Mouse (Mus musculus) cortical plate, adult 2 months (tissue): ENCODE data around the gene Pkm. TPM values are rescaled to one million over a fixed set of nuclear protein-coding genes. Genes with fewer than 3 reads are reported as not detected.

Source experiments
- H3K27ac ChIP-seq: fragments of 200-500 bp; 2 replicates; pipeline ENCODE4 v1.5.1; 2012; ENCODE audit warnings: low read length, control low read depth, inconsistent platforms; ENCODE audit not compliant: insufficient read depth
- H3K4me1 ChIP-seq: fragments of 200-500 bp; 2 replicates; pipeline ENCODE4 v1.6.1; 2011; ENCODE audit warnings: low read length; ENCODE audit not compliant: control insufficient read depth, insufficient read depth
- H3K4me3 ChIP-seq: fragments of 200-500 bp; 2 replicates; pipeline ENCODE4 v1.5.1; 2011; ENCODE audit warnings: mild to moderate bottlenecking, low read length, control low read depth; ENCODE audit not compliant: insufficient read depth
- CTCF ChIP-seq: fragments of 200-500 bp; IDR thresholded peaks from 2 replicates; pipeline ENCODE4 v1.5.1; 2011; ENCODE audit warnings: mild to moderate bottlenecking, control low read depth, low read length; ENCODE audit not compliant: insufficient read depth; ENCODE audit errors: extremely low read depth
- POLR2A ChIP-seq: fragments of 200-500 bp; IDR thresholded peaks from 2 replicates; pipeline ENCODE4 v1.6.1; 2011; ENCODE audit warnings: mild to moderate bottlenecking, low read length, control low read depth; ENCODE audit not compliant: insufficient read depth; ENCODE audit errors: extremely low read depth
- polyA plus RNA-seq: library from polyadenylated mRNA; depleted of rRNA; stranded (reverse); fragments of >200 nt; gene quantifications from 2 replicates; pipeline ENCODE4 v1.2.3, GENCODE M21; 2012; rRNA removed

Gene Pkm
- polyA plus RNA-seq, result 1,537 and 1,545 TPM in 2 replicates

- Histone ChIP-seq H3K4me3 (peak within 1 kb of the TSS; percentile 93), H3K27ac (peak within 1 kb of the TSS; percentile 91), H3K4me1 (peaks cover 8% of the 10 kb centered on the region)
- TF ChIP-seq CTCF (0 out of 2 replicates have a peak, but pooled peaks have one; percentile 6), POLR2A (peak; percentile 98)
Observed at GRCm38 (mm10) chr9:59655958-59656634, at the start of gene Pkm. Gene Pkm, plus strand, starts transcription at chr9:59656368.

- no peaks in the 10 kb centered on the region for H3K4me1 ChIP-seq
- H3K27ac ChIP-seq, result no peak overlapping the region
- H3K4me3 ChIP-seq, result no peak overlapping the region
- TF ChIP-seq POLR2A (no peak), CTCF (no peak)
Observed at GRCm38 (mm10) chr9:59610950-59611349, 45.2 kb upstream of the Pkm start.

- Histone ChIP-seq H3K4me1 (peaks cover 2% of the 10 kb centered on the region; the same call in 1 of the 2 replicates), H3K27ac (no peak overlapping the region), H3K4me3 (no peak overlapping the region)
- no peak for TF ChIP-seq POLR2A
- TF ChIP-seq CTCF, result no peak
Observed at GRCm38 (mm10) chr9:59615797-59616196, 40.4 kb upstream of the Pkm start.

- H3K4me3 ChIP-seq, result peak within 1 kb of the TSS; percentile 93
- peaks cover 2% of the 10 kb centered on the region; the same call in 1 of the 2 replicates for H3K4me1 ChIP-seq
- TF ChIP-seq CTCF, result no peak
- peak; percentile 90 for TF ChIP-seq POLR2A
- peak within 1 kb of the TSS; percentile 61 for H3K27ac ChIP-seq
Observed at GRCm38 (mm10) chr9:59616622-59617306, 39.4 kb upstream of the Pkm start, which contains the start of gene Parp6. Gene Parp6, plus strand, starts transcription at chr9:59617284.

GRCm38 (mm10) chr9:59617307-59617973 lies 38.7 kb upstream of the Pkm start:
- no peak for TF ChIP-seq CTCF
- TF ChIP-seq POLR2A, result no peak
- peaks cover 2% of the 10 kb centered on the region; the same call in 1 of the 2 replicates for H3K4me1 ChIP-seq
- peak overlapping the region; percentile 31 for H3K27ac ChIP-seq
- peak overlapping the region; percentile 93 for H3K4me3 ChIP-seq

GRCm38 (mm10) chr9:59638372-59638771 lies 17.8 kb upstream of the Pkm start:
- H3K4me1 ChIP-seq, result no peaks in the 10 kb centered on the region
- H3K27ac ChIP-seq, result no peak overlapping the region

GRCm38 (mm10) chr9:59639936-59640335 lies 16.2 kb upstream of the Pkm start:
- H3K27ac ChIP-seq, result no peak overlapping the region
- H3K4me3 ChIP-seq, result no peak overlapping the region
- H3K4me1 ChIP-seq, result no peaks in the 10 kb centered on the region
- TF ChIP-seq CTCF, result no peak
- TF ChIP-seq POLR2A, result no peak

More at GRCm38 (mm10) chr9:59638372-59638771, 17.8 kb upstream of the Pkm start:
- no peak for TF ChIP-seq CTCF
- TF ChIP-seq POLR2A, result no peak
- H3K4me3 ChIP-seq, result no peak overlapping the region

GRCm38 (mm10) chr9:59641320-59641719 lies 14.8 kb upstream of the Pkm start:
- TF ChIP-seq CTCF (no peak), POLR2A (no peak)

GRCm38 (mm10) chr9:59649911-59650310 lies 6.3 kb upstream of the Pkm start:
- TF ChIP-seq POLR2A (no peak), CTCF (no peak)
- Histone ChIP-seq H3K4me3 (no peak overlapping the region), H3K27ac (no peak overlapping the region), H3K4me1 (no peaks in the 10 kb centered on the region; the same call in 1 of the 2 replicates)

More at GRCm38 (mm10) chr9:59641320-59641719, 14.8 kb upstream of the Pkm start:
- Histone ChIP-seq H3K4me3 (no peak overlapping the region), H3K27ac (no peak overlapping the region), H3K4me1 (no peaks in the 10 kb centered on the region)
